ENCODE assay signal across 27 mouse cellular contexts in the genomic region with DNA sequence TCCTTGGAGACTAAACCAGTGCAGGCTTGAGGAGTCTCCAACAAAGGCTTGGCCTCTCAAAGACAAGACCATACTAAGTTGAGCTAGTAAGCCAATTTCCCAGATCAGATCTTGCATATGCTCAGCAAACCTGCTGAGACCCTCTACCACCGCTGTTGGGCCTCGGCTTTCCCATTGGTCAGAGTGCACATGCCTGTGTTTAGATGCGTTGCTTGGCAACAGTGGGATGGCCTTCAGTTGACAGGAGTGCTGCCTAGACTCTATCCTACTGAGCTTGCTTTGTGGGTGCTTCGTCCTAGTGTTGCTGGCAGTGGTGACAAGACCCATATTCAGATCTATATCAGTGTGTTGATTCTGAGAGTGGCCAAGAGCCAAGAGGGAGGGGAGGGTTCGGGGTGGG. TPM values are rescaled to one million over a fixed set of nuclear protein-coding genes. Genes with fewer than 3 reads are reported as not detected.
A peak's percentile ranks its signal among the peaks of the same experiment; 100 is the strongest.
DNase-seq lines count a peak whose midpoint lies in the region; ATAC-seq and TF ChIP-seq lines count a peak whose summit lies in the region.
"Had no signal": no experiment of that assay in that cellular context is flagged by ENCODE, and none has a peak within 500 bp of the region (broad histone marks: within the 10 kb centered on the region; RNA-seq: fewer than 3 reads in every experiment).

No protein-coding gene starts in this region.

- TF ChIP-seq CTCF in midbrain, postnatal 0 days (IDR thresholded peaks at IDR 0.05), result no peak

- no peaks in the 10 kb centered on the region for H3K36me3 ChIP-seq in midbrain, embryonic 10.5 days
- H3K36me3 ChIP-seq in midbrain, postnatal 0 days (ENCODE audit: insufficient read depth, low read length), result no peaks in the 10 kb centered on the region
- H3K36me3 ChIP-seq in kidney, embryonic 16.5 days (ENCODE audit: insufficient read depth, low read length), result no peaks in the 10 kb centered on the region
- H3K36me3 ChIP-seq: G1E; heart, embryonic 12.5 days; hindbrain, embryonic 15.5 days had no signal

- no peak overlapping the region for H3K27ac ChIP-seq in midbrain, embryonic 10.5 days (replicated peaks)
- H3K27ac ChIP-seq in midbrain, postnatal 0 days (ENCODE audit: low read depth, low read length), result no peak overlapping the region
- no peak overlapping the region for H3K27ac ChIP-seq in kidney, embryonic 16.5 days (ENCODE audit: low read length)
- H3K27ac ChIP-seq: gastrocnemius, adult 2 months; hindbrain, embryonic 15.5 days; left cerebral cortex, adult 2 months; stomach, postnatal 0 days had no signal

- H3K9me3 ChIP-seq in midbrain, embryonic 10.5 days (replicated peaks), result no peaks in the 10 kb centered on the region
- no peaks in the 10 kb centered on the region for H3K9me3 ChIP-seq in midbrain, postnatal 0 days (ENCODE audit: low read length)
- no peaks in the 10 kb centered on the region for H3K9me3 ChIP-seq in kidney, embryonic 16.5 days (ENCODE audit: low read length)
- H3K9me3 ChIP-seq: G1E; heart, embryonic 12.5 days; hindbrain, embryonic 15.5 days had no signal

- no peak overlapping the region for H3K4me3 ChIP-seq in midbrain, embryonic 10.5 days
- no peak overlapping the region for H3K4me3 ChIP-seq in midbrain, postnatal 0 days (ENCODE audit: low read depth, low read length)
- H3K4me3 ChIP-seq in kidney, embryonic 16.5 days (ENCODE audit: low read length), result no peak overlapping the region
- H3K4me3 ChIP-seq: gastrocnemius, adult 2 months; heart, embryonic 12.5 days; hindbrain, embryonic 15.5 days; left cerebral cortex, adult 2 months had no signal

- DNase-seq in embryo, embryonic 10 days (ENCODE audit: low spot score), result peak; percentile 76
- DNase-seq in embryo, embryonic 9.5 days (ENCODE audit: extremely low spot score), result no peak
- peak; percentile 49 for DNase-seq in midbrain, embryonic 10.5 days (ENCODE audit: low spot score)
- DNase-seq in midbrain, postnatal 0 days (ENCODE audit: low spot score), result no peak
- DNase-seq in R1 (ENCODE audit: low read depth, low spot score), result peak; percentile 94
- peak; percentile 23 for DNase-seq in forelimb bud, embryonic 11.5 days (ENCODE audit: low read depth, low spot score)
- no peak for DNase-seq in urinary bladder, postnatal 14 days (ENCODE audit: low spot score)
- DNase-seq: cerebellum, adult 9-11 months; gastrocnemius, adult 2 months; heart, postnatal 14 days; kidney, postnatal 4 days; layer of hippocampus, adult 9-11 months; left cerebral cortex, postnatal 4 days; liver; right cerebral cortex, postnatal 4 days; thymus, postnatal 25 days had no signal

- H3K27me3 ChIP-seq in midbrain, embryonic 10.5 days (ENCODE audit: low read depth, poor library complexity, severe bottlenecking), result no peaks in the 10 kb centered on the region
- no peaks in the 10 kb centered on the region for H3K27me3 ChIP-seq in midbrain, postnatal 0 days (ENCODE audit: insufficient read depth, low read length)
- no peaks in the 10 kb centered on the region for H3K27me3 ChIP-seq in kidney, embryonic 16.5 days (ENCODE audit: insufficient read depth, low read length)
- H3K27me3 ChIP-seq: heart, embryonic 12.5 days; hindbrain, embryonic 15.5 days had no signal

- H3K4me2 ChIP-seq in midbrain, postnatal 0 days (ENCODE audit: low read depth, low read length, poor library complexity, severe bottlenecking), result no peak overlapping the region
- no peak overlapping the region for H3K4me2 ChIP-seq in kidney, embryonic 16.5 days (replicated peaks; ENCODE audit: low read depth, low read length)
- H3K4me2 ChIP-seq: heart, embryonic 12.5 days; hindbrain, embryonic 15.5 days had no signal

- 10% methylated on average over 5 of the region's 5 CpGs for WGBS in midbrain, embryonic 10.5 days
- WGBS in midbrain, postnatal 0 days, result 11% methylated on average over 5 of the region's 5 CpGs
- 20% methylated on average over 5 of the region's 5 CpGs for WGBS in kidney, embryonic 16.5 days

- peaks cover 9% of the 10 kb centered on the region for H3K4me1 ChIP-seq in midbrain, embryonic 10.5 days
- H3K4me1 ChIP-seq in midbrain, postnatal 0 days (ENCODE audit: insufficient read depth, low read length), result no peaks in the 10 kb centered on the region
- no peaks in the 10 kb centered on the region for H3K4me1 ChIP-seq in kidney, embryonic 16.5 days (ENCODE audit: insufficient read depth, low read length)
- H3K4me1 ChIP-seq: heart, embryonic 12.5 days; hindbrain, embryonic 15.5 days had no signal

- no peak for ATAC-seq in midbrain, postnatal 0 days (ENCODE audit: low FRiP score)
- ATAC-seq in kidney, embryonic 16.5 days (ENCODE audit: low FRiP score, low TSS enrichment), result no peak
- ATAC-seq: intestine, embryonic 16.5 days; lung, postnatal 0 days had no signal

- no peak overlapping the region for H3K9ac ChIP-seq in midbrain, postnatal 0 days (replicated peaks; ENCODE audit: low read length, poor library complexity, severe bottlenecking)
- no peak overlapping the region for H3K9ac ChIP-seq in kidney, embryonic 16.5 days (replicated peaks; ENCODE audit: low read length)
- H3K9ac ChIP-seq: heart, embryonic 12.5 days; hindbrain, embryonic 15.5 days had no signal

RNA-seq across cellular contexts. Expression of gene Hist1h2br, which starts 28.1 kb away (rescaled TPM):
- polyA plus RNA-seq in midbrain, embryonic 10.5 days (2016; fragmentation: Nextera tagmentation; extraction: Ambion mirVana), result 15.6 and 19.0 TPM in 2 replicates
- 112 and 283 TPM in 2 replicates for total RNA-seq in midbrain, postnatal 0 days (2014; rRNA removed)
- polyA plus RNA-seq in midbrain, postnatal 0 days (2015; fragmentation: Nextera tagmentation; extraction: Ambion mirVana), result 3.0 and 4.0 TPM in 2 replicates
- 22.6 and 26.0 TPM in 2 replicates for polyA plus RNA-seq in kidney, embryonic 16.5 days (2015; fragmentation: Nextera tagmentation; extraction: Ambion mirVana)

RNA-seq across cellular contexts. Expression of gene Hist1h2ap, which starts 28.3 kb away (rescaled TPM):
- 5,863 and 6,710 TPM in 2 replicates for polyA plus RNA-seq in midbrain, embryonic 10.5 days (2016; fragmentation: Nextera tagmentation; extraction: Ambion mirVana)
- 409 and 620 TPM in 2 replicates for total RNA-seq in midbrain, postnatal 0 days (2014; rRNA removed)
- polyA plus RNA-seq in midbrain, postnatal 0 days (2015; fragmentation: Nextera tagmentation; extraction: Ambion mirVana), result 282 and 299 TPM in 2 replicates
- polyA plus RNA-seq in kidney, embryonic 16.5 days (2015; fragmentation: Nextera tagmentation; extraction: Ambion mirVana), result 2,785 and 3,191 TPM in 2 replicates

RNA-seq across cellular contexts. Expression of gene Hist1h4n, which starts 29.6 kb away (rescaled TPM):
- polyA plus RNA-seq in midbrain, embryonic 10.5 days (2016; fragmentation: Nextera tagmentation; extraction: Ambion mirVana), result 7.7 and 10.8 TPM in 2 replicates
- total RNA-seq in midbrain, postnatal 0 days (2014; rRNA removed), result 1,387 and 1,972 TPM in 2 replicates
- polyA plus RNA-seq in midbrain, postnatal 0 days (2015; fragmentation: Nextera tagmentation; extraction: Ambion mirVana), result 1.7 and 2.3 TPM in 2 replicates
- 13.6 and 14.5 TPM in 2 replicates for polyA plus RNA-seq in kidney, embryonic 16.5 days (2015; fragmentation: Nextera tagmentation; extraction: Ambion mirVana)

RNA-seq across cellular contexts. Expression of gene Hist1h4m, which starts 50.1 kb away (rescaled TPM):
- polyA plus RNA-seq in midbrain, embryonic 10.5 days (2016; fragmentation: Nextera tagmentation; extraction: Ambion mirVana), result not detected in 2 replicates
- total RNA-seq in midbrain, postnatal 0 days (2014; rRNA removed), result 2.3 TPM in 1 of 2 replicates, not detected in the other
- 1.8 TPM in 1 of 2 replicates, not detected in the other for polyA plus RNA-seq in midbrain, postnatal 0 days (2015; fragmentation: Nextera tagmentation; extraction: Ambion mirVana)
- polyA plus RNA-seq in kidney, embryonic 16.5 days (2015; fragmentation: Nextera tagmentation; extraction: Ambion mirVana), result not detected in 2 replicates
- polyA plus RNA-seq: G1E; gonadal fat pad, adult 2 months; heart, embryonic 12.5 days; hindbrain, embryonic 15.5 days; intestine, embryonic 16.5 days; kidney, embryonic 14.5 days; liver, embryonic 16.5 days; lung, postnatal 0 days; stomach, postnatal 0 days had no signal

RNA-seq across cellular contexts. Expression of gene Hist1h2ao, which starts 51.3 kb away (rescaled TPM):
- polyA plus RNA-seq in midbrain, embryonic 10.5 days (2016; fragmentation: Nextera tagmentation; extraction: Ambion mirVana), result 1.6 TPM in 1 of 2 replicates, not detected in the other
- total RNA-seq in midbrain, postnatal 0 days (2014; rRNA removed), result not detected in 2 replicates
- polyA plus RNA-seq in midbrain, postnatal 0 days (2015; fragmentation: Nextera tagmentation; extraction: Ambion mirVana), result not detected in 2 replicates
- polyA plus RNA-seq in kidney, embryonic 16.5 days (2015; fragmentation: Nextera tagmentation; extraction: Ambion mirVana), result 2.1 TPM in 1 of 2 replicates, not detected in the other
- total RNA-seq: heart, postnatal 14 days; left cerebral cortex, postnatal 4 days had no signal
- polyA plus RNA-seq: gonadal fat pad, adult 2 months; hindbrain, embryonic 15.5 days; intestine, embryonic 16.5 days; kidney, embryonic 14.5 days; lung, postnatal 0 days had no signal

Comparison
In these comparisons a context has a peak if more than half of its experiments do, and no peak if none do; other contexts are left out.
1. DNase-seq: peak in embryo, embryonic 10 days (single experiment), midbrain, embryonic 10.5 days (single experiment), R1 (single experiment) and forelimb bud, embryonic 11.5 days (single experiment); none in embryo, embryonic 9.5 days (single experiment), midbrain, postnatal 0 days (single experiment) and urinary bladder, postnatal 14 days (single experiment).